Mouse (Mus musculus) stomach, embryonic 15.5 days (tissue): ENCODE measurements around the gene Nup133. TPM values are rescaled to one million over a fixed set of nuclear protein-coding genes. Genes with fewer than 3 reads are reported as not detected.

Experiments used
- ATAC-seq: fragments of 200-750 bp; cut with Nextera tagmentation; 2 replicates; pipeline ENCODE4 v1.8.0; 2017; ENCODE audit warnings: low read depth, moderate number of reproducible peaks, moderate TSS enrichment; ENCODE audit not compliant: insufficient read depth, low FRiP score
- H3K27ac ChIP-seq: fragments of 300-500 bp; sonication (generic); 2 replicates; pipeline ENCODE4 v1.5.1; 2015; ENCODE audit warnings: mild to moderate bottlenecking, inconsistent platforms
- H3K27me3 ChIP-seq: fragments of 300-500 bp; sonication (generic); replicated peaks from 2 replicates; pipeline ENCODE4 v1.6.1; 2015; ENCODE audit warnings: inconsistent platforms
- H3K36me3 ChIP-seq: fragments of 300-500 bp; sonication (generic); 2 replicates; pipeline ENCODE4 v1.6.1; 2015; ENCODE audit warnings: inconsistent platforms
- H3K4me1 ChIP-seq: fragments of 300-500 bp; sonication (generic); 2 replicates; pipeline ENCODE4 v1.6.1; 2015; ENCODE audit warnings: inconsistent platforms
- H3K4me2 ChIP-seq: fragments of 300-500 bp; sonication (generic); 2 replicates; pipeline ENCODE4 v1.6.1; 2015; ENCODE audit warnings: mild to moderate bottlenecking, inconsistent platforms
- H3K4me3 ChIP-seq: fragments of 300-500 bp; sonication (generic); replicated peaks from 2 replicates; pipeline ENCODE4 v1.5.1; 2015; ENCODE audit warnings: inconsistent platforms
- H3K9ac ChIP-seq: fragments of 300-500 bp; sonication (generic); 2 replicates; pipeline ENCODE4 v1.6.1; 2015; ENCODE audit warnings: inconsistent platforms
- H3K9me3 ChIP-seq: fragments of 300-500 bp; sonication (generic); 2 replicates; pipeline ENCODE4 v1.6.1; 2016; ENCODE audit warnings: inconsistent platforms
- WGBS: fragments of 180-500 bp; shearing (Covaris S2); methylation state at CpG from one replicate; pipeline ENCODE4 v1.1.7; 2015; 5-methylcytosine and 5-hydroxymethylcytosine counted together
- polyA plus RNA-seq: library from polyadenylated mRNA; unstranded; fragments of >200 nt; fragmentation: Nextera tagmentation; extraction: Ambion mirVana; gene quantifications from 2 replicates; pipeline ENCODE4 v1.2.1, GENCODE M21; 2015

Nup133 gene
- polyA plus RNA-seq, 1 experiment from 2014 or later, result 23.3 TPM

DNA sequence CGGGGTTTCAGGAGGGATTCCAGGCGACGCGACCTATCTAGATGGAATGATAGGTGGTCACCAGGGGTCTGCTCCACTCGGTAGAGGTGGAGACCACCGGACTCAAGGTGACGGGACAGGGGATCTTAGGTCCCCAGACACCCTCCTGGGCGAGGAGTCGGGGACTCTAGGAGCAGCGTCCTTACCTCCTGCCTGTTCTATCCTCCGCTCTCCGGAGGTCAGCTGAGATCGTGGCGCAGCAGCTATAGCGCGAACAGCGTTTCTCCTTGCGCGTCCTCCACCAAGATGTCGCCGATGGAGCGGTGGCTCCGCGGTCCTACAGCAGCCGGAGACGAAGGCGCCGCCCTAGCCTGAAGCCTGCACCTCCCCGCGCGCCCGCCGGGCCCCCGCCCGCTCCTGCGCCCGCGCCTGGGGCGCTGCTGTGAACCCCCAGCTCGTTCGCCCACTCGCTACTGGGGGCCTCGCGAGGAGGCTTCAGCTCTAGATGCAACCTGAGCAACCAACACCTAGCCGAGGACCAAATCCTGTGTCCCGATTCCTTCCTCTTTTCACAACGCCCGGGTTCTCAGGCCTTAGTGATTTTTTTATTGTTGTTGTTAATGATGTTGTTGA is 89.3 kb downstream of the Nup133 start, which contains the start of gene Ccsap:
Gene Ccsap, minus strand, starts transcription at position 562 of the 612 bp plus-strand sequence.
- no peaks in the 10 kb centered on the region for H3K9me3 ChIP-seq
- H3K36me3 ChIP-seq, result no peaks in the 10 kb centered on the region
- H3K27me3 ChIP-seq, result peaks cover 10% of the 10 kb centered on the region; the same call in 1 of the 2 replicates
- H3K4me3 ChIP-seq, result peak within 1 kb of the TSS; percentile 96
- peak; percentile 54 for ATAC-seq
- peak within 1 kb of the TSS; percentile 97 for H3K4me2 ChIP-seq
- 1% methylated on average over 48 of the region's 48 CpGs for WGBS
- H3K27ac ChIP-seq, result peak within 1 kb of the TSS; percentile 45; the same call in 1 of the 2 replicates
- peaks cover 8% of the 10 kb centered on the region; the same call in 1 of the 2 replicates for H3K4me1 ChIP-seq
- peak within 1 kb of the TSS; percentile 65 for H3K9ac ChIP-seq

- H3K4me2 ChIP-seq, result peak overlapping the region; percentile 97
- ATAC-seq, result peak; percentile 98
- peak overlapping the region; percentile 65 for H3K9ac ChIP-seq
- no peaks in the 10 kb centered on the region for H3K9me3 ChIP-seq
- H3K27ac ChIP-seq, result peak overlapping the region; percentile 45; the same call in 1 of the 2 replicates
- peaks cover 7% of the 10 kb centered on the region; the same call in 1 of the 2 replicates for H3K27me3 ChIP-seq
- under 1% methylated on average over 74 of the region's 79 CpGs for WGBS
- peak overlapping the region; percentile 96 for H3K4me3 ChIP-seq
- H3K4me1 ChIP-seq, result peaks cover 8% of the 10 kb centered on the region; the same call in 1 of the 2 replicates
- H3K36me3 ChIP-seq, result no peaks in the 10 kb centered on the region
Observed at GRCm38 (mm10) chr8:123858941-123859647, 90.0 kb downstream of the Nup133 start.

- no peaks in the 10 kb centered on the region for H3K9me3 ChIP-seq
- H3K36me3 ChIP-seq, result no peaks in the 10 kb centered on the region
- H3K27ac ChIP-seq, result peak overlapping the region; percentile 45; the same call in 1 of the 2 replicates
- H3K4me2 ChIP-seq, result peak overlapping the region; percentile 97
- under 1% methylated on average over 17 of the region's 17 CpGs for WGBS
- H3K27me3 ChIP-seq, result peaks cover 4% of the 10 kb centered on the region; the same call in 1 of the 2 replicates
- peak overlapping the region; percentile 65; the same call in 1 of the 2 replicates for H3K9ac ChIP-seq
- H3K4me1 ChIP-seq, result peaks cover 8% of the 10 kb centered on the region; the same call in 1 of the 2 replicates
- ATAC-seq, result no peak
- peak overlapping the region; percentile 96 for H3K4me3 ChIP-seq
Observed at GRCm38 (mm10) chr8:123858574-123858940, 90.5 kb downstream of the Nup133 start.

GRCm38 (mm10) chr8:123857361-123857760 is 91.7 kb downstream of the Nup133 start:
- H3K36me3 ChIP-seq, result no peaks in the 10 kb centered on the region

GRCm38 (mm10) chr8:123854733-123855475 is 94.2 kb downstream of the Nup133 start:
- H3K9ac ChIP-seq, result no peak overlapping the region
- H3K27ac ChIP-seq, result no peak overlapping the region
- H3K27me3 ChIP-seq, result no peaks in the 10 kb centered on the region
- ATAC-seq, result no peak
- 82% methylated on average over 9 of the region's 9 CpGs for WGBS
- no peaks in the 10 kb centered on the region for H3K9me3 ChIP-seq
- H3K4me2 ChIP-seq, result no peak overlapping the region
- H3K36me3 ChIP-seq, result no peaks in the 10 kb centered on the region
- no peak overlapping the region for H3K4me3 ChIP-seq
- H3K4me1 ChIP-seq, result peaks cover 8% of the 10 kb centered on the region; the same call in 1 of the 2 replicates

More at GRCm38 (mm10) chr8:123857361-123857760, 91.7 kb downstream of the Nup133 start:
- no peaks in the 10 kb centered on the region for H3K27me3 ChIP-seq
- peaks cover 8% of the 10 kb centered on the region; the same call in 1 of the 2 replicates for H3K4me1 ChIP-seq
- WGBS, result 75% methylated on average over 3 of the region's 3 CpGs
- H3K27ac ChIP-seq, result no peak overlapping the region
- no peak overlapping the region for H3K9ac ChIP-seq
- no peak overlapping the region for H3K4me2 ChIP-seq
- no peaks in the 10 kb centered on the region for H3K9me3 ChIP-seq
- no peak overlapping the region for H3K4me3 ChIP-seq
- no peak for ATAC-seq

DNA sequence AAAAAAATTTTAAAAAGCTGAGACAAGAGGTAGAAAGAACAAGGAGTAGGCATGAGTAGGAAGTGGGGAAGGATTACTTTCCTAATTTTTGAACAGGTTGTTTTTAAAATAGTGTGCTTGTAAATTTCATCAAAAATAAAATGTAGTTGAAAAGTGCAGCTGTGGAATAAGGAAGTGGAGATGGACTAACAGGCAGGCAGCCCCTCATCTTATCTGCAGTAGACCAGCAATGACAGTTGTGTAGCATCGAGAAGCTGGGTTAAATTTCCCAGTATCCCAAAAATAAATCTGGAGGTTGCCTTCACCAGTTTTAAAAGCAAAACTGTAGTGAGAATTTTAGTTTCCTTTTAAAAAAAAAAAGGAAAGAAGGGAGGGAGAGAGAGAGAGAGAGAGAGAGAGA is 94.8 kb downstream of the Nup133 start:
- Histone ChIP-seq H3K36me3 (no peaks in the 10 kb centered on the region), H3K9me3 (no peaks in the 10 kb centered on the region), H3K4me2 (no peak overlapping the region), H3K9ac (no peak overlapping the region), H3K4me1 (peaks cover 8% of the 10 kb centered on the region; the same call in 1 of the 2 replicates), H3K4me3 (no peak overlapping the region), H3K27ac (no peak overlapping the region), H3K27me3 (no peaks in the 10 kb centered on the region)
- WGBS, result 81% methylated on average over 1 of the region's 1 CpGs
- no peak for ATAC-seq

GRCm38 (mm10) chr8:123851590-123851989 is 97.5 kb downstream of the Nup133 start:
- no peaks in the 10 kb centered on the region for H3K36me3 ChIP-seq
- no peak overlapping the region for H3K4me2 ChIP-seq
- H3K9ac ChIP-seq, result no peak overlapping the region
- no peak for ATAC-seq
- no peak overlapping the region for H3K27ac ChIP-seq
- no peaks in the 10 kb centered on the region for H3K4me1 ChIP-seq
- H3K9me3 ChIP-seq, result no peaks in the 10 kb centered on the region
- WGBS, result 71% methylated on average over 5 of the region's 5 CpGs
- H3K27me3 ChIP-seq, result no peaks in the 10 kb centered on the region
- H3K4me3 ChIP-seq, result no peak overlapping the region

GRCm38 (mm10) chr8:123849352-123849751 is 99.7 kb downstream of the Nup133 start:
- WGBS, result 80% methylated on average over 4 of the region's 4 CpGs
- Histone ChIP-seq H3K4me2 (no peak overlapping the region), H3K27me3 (no peaks in the 10 kb centered on the region), H3K4me3 (no peak overlapping the region), H3K27ac (no peak overlapping the region), H3K9me3 (no peaks in the 10 kb centered on the region), H3K9ac (no peak overlapping the region), H3K36me3 (no peaks in the 10 kb centered on the region), H3K4me1 (no peaks in the 10 kb centered on the region)
- no peak for ATAC-seq

DNA sequence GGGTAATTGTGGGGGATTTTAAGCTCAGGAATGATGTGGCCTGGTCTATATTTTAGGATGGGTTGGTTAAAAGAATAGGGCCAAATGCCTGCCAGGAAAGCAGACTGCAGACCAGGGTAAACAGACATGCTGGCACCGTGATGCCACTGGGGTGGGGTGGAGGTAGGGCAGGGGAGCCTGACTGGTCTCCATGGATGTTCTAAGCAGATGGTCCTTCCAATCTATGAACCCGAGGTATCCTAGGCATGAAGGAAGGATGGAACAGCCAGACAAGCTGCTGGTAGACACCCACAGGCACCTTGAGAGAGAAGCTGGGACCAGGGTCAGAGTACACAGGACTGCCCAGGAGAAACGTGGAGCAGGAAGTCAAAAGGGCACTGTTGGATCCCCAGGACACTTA is 101.5 kb downstream of the Nup133 start:
- H3K4me1 ChIP-seq, result no peaks in the 10 kb centered on the region
- H3K4me2 ChIP-seq, result no peak overlapping the region
- H3K36me3 ChIP-seq, result no peaks in the 10 kb centered on the region
- H3K9ac ChIP-seq, result no peak overlapping the region
- H3K27ac ChIP-seq, result no peak overlapping the region
- no peak overlapping the region for H3K4me3 ChIP-seq
- WGBS, result 57% methylated on average over 3 of the region's 3 CpGs
- no peaks in the 10 kb centered on the region for H3K27me3 ChIP-seq
- no peaks in the 10 kb centered on the region for H3K9me3 ChIP-seq
- ATAC-seq, result no peak
